Mouse (Mus musculus): ENCODE results near the gene Map3k11.

Gene Map3k11

GRCm38 (mm10) chr19:5751742-5752141 lies 63.2 kb downstream of the Map3k11 start:
- ChIA-PET CTCF (interaction anchor here in 2 of 4 experiments (0.6 to 1.1 kb wide), 3 partner anchors 41 to 222 kb away, joined by 3 read pairs; no protein-coding TSS in a partner anchor), POLR2A (interaction anchor here in 3 of 4 experiments (0.6 to 4.2 kb wide), 15 partner anchors 9 to 457 kb away, joined by 3 to 14 read pairs (median 4); partner anchors contain the start of genes Scyl1 (in 2 of the 3), Ccdc85b (in 1 of the 3) and Sf3b2 (in 1 of the 3))
